Mouse (Mus musculus): Measurements from ENCODE around the gene Mrps2. TPM values are rescaled to one million over a fixed set of nuclear protein-coding genes. Genes with fewer than 3 reads are reported as not detected.
"Not testable (repeated sequence)": the region's sequence is repeated elsewhere in the genome, so short reads cannot be mapped to it uniquely, and the experiment has no call there.

Mrps2 gene
- polyA plus RNA-seq, 1 experiment from 2014 or later = 64.0 TPM

GRCm38 (mm10) chr2:28447315-28447670, 20.6 kb upstream of the Mrps2 start:
- peak overlapping the region; percentile 79 for H3K4me3 ChIP-seq (replicated peaks)
- peaks cover 16% of the 10 kb centered on the region for H3K4me1 ChIP-seq
- peaks cover 28% of the 10 kb centered on the region for H3K36me3 ChIP-seq
- H3K9ac ChIP-seq = peak overlapping the region; percentile 80
- no peaks in the 10 kb centered on the region for H3K9me3 ChIP-seq (replicated peaks)
- H3K4me2 ChIP-seq = peak overlapping the region; percentile 97
- ATAC-seq (replicated peaks; ENCODE audit: low FRiP score) = peak; percentile 35
- WGBS = 8% methylated on average over 11 of the region's 11 CpGs
- H3K27me3 ChIP-seq = no peaks in the 10 kb centered on the region
- H3K27ac ChIP-seq = peak overlapping the region; percentile 82

GRCm38 (mm10) chr2:28451663-28452062, 16.2 kb upstream of the Mrps2 start:
- Histone ChIP-seq H3K27ac (no peak overlapping the region), H3K36me3 (peaks cover 46% of the 10 kb centered on the region), H3K4me2 (no peak overlapping the region), H3K4me1 (peaks cover 9% of the 10 kb centered on the region; the same call in 1 of the 2 replicates), H3K27me3 (no peaks in the 10 kb centered on the region), H3K4me3 (replicated peaks) (no peak overlapping the region), H3K9ac (no peak overlapping the region), H3K9me3 (replicated peaks) (no peaks in the 10 kb centered on the region)
- WGBS = 87% methylated on average over 11 of the region's 11 CpGs
- ATAC-seq (replicated peaks; ENCODE audit: low FRiP score) = no peak

DNA sequence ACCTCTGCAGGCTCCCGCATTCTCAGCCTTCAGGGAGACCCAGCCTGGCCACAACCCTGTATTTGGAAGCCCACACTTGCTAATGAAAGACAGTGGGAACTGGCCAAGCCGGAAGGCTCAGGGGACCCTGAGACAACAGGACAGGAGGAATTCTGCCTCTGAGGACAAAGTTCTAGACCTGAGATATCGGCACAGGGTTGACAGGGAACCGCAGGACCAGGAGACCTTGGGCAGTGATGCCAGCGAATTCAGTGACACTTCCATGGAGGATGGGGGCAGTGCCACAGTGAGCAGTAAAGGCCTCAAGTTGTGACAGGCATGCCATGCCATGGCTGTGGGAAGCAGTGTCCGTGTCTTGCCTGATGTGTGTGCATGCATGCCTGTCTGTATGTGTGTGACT, 14.3 kb upstream of the Mrps2 start:
- Histone ChIP-seq H3K4me2 (no peak overlapping the region), H3K4me1 (no peaks in the 10 kb centered on the region), H3K27me3 (no peaks in the 10 kb centered on the region), H3K9me3 (replicated peaks) (no peaks in the 10 kb centered on the region), H3K36me3 (peaks cover 46% of the 10 kb centered on the region), H3K4me3 (replicated peaks) (no peak overlapping the region), H3K9ac (no peak overlapping the region), H3K27ac (no peak overlapping the region)
- WGBS = 85% methylated on average over 6 of the region's 6 CpGs
- ATAC-seq (replicated peaks; ENCODE audit: low FRiP score) = no peak

DNA sequence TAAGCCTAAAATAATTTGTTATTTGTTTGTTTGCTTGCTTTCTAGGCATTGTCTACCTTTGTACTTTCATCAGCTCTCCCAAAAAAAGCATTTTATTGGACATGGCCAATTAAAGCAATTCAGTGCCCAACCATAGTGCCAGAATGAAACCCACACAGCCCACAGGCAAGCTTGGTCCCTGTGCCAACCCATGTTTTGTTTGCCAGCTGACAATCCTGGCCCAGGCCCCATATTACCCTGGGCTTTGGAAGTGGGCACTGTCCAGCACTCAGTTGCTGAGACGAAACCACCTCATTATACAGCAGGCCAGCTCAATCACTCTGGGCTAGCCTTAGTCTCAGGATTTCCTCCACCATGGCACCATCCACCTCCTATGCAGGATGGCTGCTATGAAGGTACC, 11.2 kb upstream of the Mrps2 start:
- no peak for ATAC-seq (replicated peaks; ENCODE audit: low FRiP score)
- WGBS = 81% methylated on average over 1 of the region's 1 CpGs
- no peak overlapping the region for H3K4me2 ChIP-seq
- no peaks in the 10 kb centered on the region for H3K9me3 ChIP-seq (replicated peaks)
- H3K4me1 ChIP-seq = no peaks in the 10 kb centered on the region
- no peak overlapping the region for H3K9ac ChIP-seq
- no peaks in the 10 kb centered on the region for H3K27me3 ChIP-seq
- no peak overlapping the region for H3K27ac ChIP-seq
- no peak overlapping the region for H3K4me3 ChIP-seq (replicated peaks)
- peaks cover 24% of the 10 kb centered on the region for H3K36me3 ChIP-seq

DNA sequence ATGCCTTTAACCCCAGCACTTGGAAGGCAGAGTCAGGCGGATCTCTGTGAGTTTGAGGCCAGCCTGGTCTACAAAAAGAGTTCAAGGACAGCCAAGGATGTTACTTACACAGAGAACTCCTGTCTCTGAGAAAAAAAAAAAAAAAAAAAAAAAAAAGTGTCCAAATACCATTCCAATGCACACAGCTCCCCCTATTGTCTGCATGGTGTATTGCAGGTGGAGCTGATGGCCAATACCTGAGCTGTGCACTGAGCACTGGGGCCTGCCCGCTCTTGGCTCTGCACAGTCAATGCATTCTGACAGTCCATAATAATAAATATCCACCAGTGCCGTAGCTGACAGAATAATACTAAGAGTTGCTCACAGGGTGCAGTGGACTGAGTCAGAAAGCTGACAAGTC, 3.9 kb upstream of the Mrps2 start:
- H3K9me3 ChIP-seq (replicated peaks) = no peaks in the 10 kb centered on the region
- no peak overlapping the region for H3K9ac ChIP-seq
- H3K4me1 ChIP-seq = peaks cover 19% of the 10 kb centered on the region
- no peak for ATAC-seq (replicated peaks; ENCODE audit: low FRiP score)
- 45% methylated on average over 3 of the region's 3 CpGs for WGBS
- H3K27ac ChIP-seq = no peak overlapping the region
- no peak overlapping the region for H3K4me3 ChIP-seq (replicated peaks)
- peaks cover 12% of the 10 kb centered on the region for H3K27me3 ChIP-seq
- H3K36me3 ChIP-seq = peaks cover under 1% of the 10 kb centered on the region; the same call in 1 of the 2 replicates
- H3K4me2 ChIP-seq = no peak overlapping the region

DNA sequence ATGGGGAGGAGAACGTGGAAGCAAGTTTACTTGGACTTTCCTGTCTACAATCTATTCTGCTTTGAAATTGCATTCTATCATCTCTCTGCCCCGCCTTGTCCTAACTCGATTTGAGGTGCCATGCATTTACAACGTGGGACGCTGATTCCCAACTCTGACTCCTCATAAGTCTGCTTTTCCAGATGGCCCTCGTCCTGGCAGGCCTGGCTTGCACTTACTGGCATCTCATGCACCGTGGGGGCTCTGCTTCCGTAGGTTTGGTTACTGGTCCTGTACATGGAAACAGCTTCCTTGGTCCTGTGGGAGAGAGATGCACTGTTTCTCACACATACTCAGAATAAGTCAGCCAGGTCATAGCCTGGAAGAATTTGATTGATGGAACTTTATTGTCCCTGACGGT, 2.9 kb upstream of the Mrps2 start:
- peaks cover 12% of the 10 kb centered on the region for H3K27me3 ChIP-seq
- peaks cover 20% of the 10 kb centered on the region for H3K4me1 ChIP-seq
- no peak overlapping the region for H3K27ac ChIP-seq
- H3K4me2 ChIP-seq = no peak overlapping the region
- H3K36me3 ChIP-seq = peaks cover 10% of the 10 kb centered on the region
- no peak for ATAC-seq (replicated peaks; ENCODE audit: low FRiP score)
- WGBS = 78% methylated on average over 9 of the region's 9 CpGs
- H3K9ac ChIP-seq = no peak overlapping the region
- H3K9me3 ChIP-seq (replicated peaks) = 0 out of 2 replicates have a peak, but pooled peaks cover 2% of the 10 kb centered on the region
- no peak overlapping the region for H3K4me3 ChIP-seq (replicated peaks)

DNA sequence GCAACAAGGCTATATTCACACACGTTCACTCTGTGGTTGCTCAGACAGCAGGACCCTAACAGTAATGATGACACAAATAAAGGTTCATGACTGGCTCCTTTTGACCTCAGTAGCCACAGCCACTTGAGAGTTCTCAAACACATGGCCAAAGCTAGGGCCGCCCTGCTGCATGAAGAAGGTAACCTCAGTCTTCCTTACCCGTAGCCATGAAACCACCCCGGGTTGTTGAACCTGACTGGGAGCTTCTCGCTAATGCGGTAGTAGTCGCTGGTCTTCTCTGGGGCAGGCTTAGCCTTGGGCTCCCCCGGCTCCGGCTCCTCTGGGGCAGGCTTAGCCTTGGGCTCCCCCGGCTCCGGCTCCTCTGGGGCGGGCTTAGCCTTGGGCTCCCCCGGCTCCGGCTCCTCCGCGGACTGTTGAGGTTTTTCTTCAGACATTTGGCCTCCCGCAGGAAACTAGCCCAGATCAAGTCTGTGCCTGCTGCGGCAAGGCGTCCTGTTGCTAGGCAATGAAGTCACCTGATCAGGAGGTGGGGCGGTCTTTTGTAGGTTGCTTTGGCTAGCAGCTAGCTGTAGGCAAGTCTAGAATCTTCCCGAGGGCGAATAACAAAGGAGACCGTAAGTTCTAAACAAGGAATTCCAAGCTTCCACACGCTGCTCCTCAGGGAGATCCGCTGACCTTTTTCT, 1.9 kb upstream of the Mrps2 start, which contains the start of gene 1700007K13Rik:
1700007K13Rik (minus strand) TSS at position 497 of the 683 bp plus-strand sequence.
- 5% methylated on average over 25 of the region's 25 CpGs for WGBS
- peak; percentile 76 for ATAC-seq (replicated peaks; ENCODE audit: low FRiP score)

GRCm38 (mm10) chr2:28468486-28469225, 790 bp downstream of the Mrps2 start:
- no peak for ATAC-seq (replicated peaks; ENCODE audit: low FRiP score)
- 0 out of 2 replicates have a peak, but pooled peaks cover 13% of the 10 kb centered on the region for H3K9me3 ChIP-seq (replicated peaks)
- peaks cover 20% of the 10 kb centered on the region for H3K4me1 ChIP-seq
- peak overlapping the region; percentile 79 for H3K9ac ChIP-seq
- H3K4me3 ChIP-seq (replicated peaks) = peak overlapping the region; percentile 70
- H3K4me2 ChIP-seq = peak overlapping the region; percentile 71
- H3K36me3 ChIP-seq = peaks cover 44% of the 10 kb centered on the region
- 58% methylated on average over 18 of the region's 18 CpGs for whole genome bisulfite sequencing
- peaks cover 12% of the 10 kb centered on the region for H3K27me3 ChIP-seq
- H3K27ac ChIP-seq = no peak overlapping the region

More for the DNA sequence above, 1.9 kb upstream of the Mrps2 start, which contains the start of gene 1700007K13Rik:
- Histone ChIP-seq H3K4me3 (replicated peaks) (peak within 1 kb of the TSS; percentile 39), H3K4me1 (peaks cover 20% of the 10 kb centered on the region), H3K27me3 (peaks cover 12% of the 10 kb centered on the region), H3K9me3 (replicated peaks) (0 out of 2 replicates have a peak, but pooled peaks cover 2% of the 10 kb centered on the region), H3K27ac (no peak within 1 kb of the TSS), H3K9ac (peak within 1 kb of the TSS; percentile 47; the same call in 1 of the 2 replicates), H3K36me3 (peaks cover 21% of the 10 kb centered on the region), H3K4me2 (peak within 1 kb of the TSS; percentile 77)

DNA sequence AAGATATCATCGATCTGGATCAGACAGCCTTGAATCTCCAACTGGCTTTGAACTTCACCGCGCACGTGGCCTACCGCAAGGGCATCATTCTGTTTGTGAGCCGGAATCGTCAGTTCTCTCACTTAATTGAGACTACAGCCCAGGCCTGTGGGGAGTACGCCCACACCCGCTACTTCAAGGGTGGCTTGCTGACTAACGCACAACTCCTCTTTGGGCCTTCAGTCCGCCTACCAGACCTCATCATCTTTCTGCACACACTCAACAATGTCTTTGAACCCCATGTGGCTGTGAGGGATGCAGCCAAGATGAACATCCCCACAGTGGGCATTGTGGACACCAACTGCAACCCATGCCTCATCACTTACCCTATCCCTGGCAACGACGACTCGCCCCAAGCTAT, 1.6 kb downstream of the Mrps2 start:
- Histone ChIP-seq H3K4me2 (no peak overlapping the region), H3K27ac (no peak overlapping the region), H3K36me3 (peaks cover 44% of the 10 kb centered on the region), H3K27me3 (peaks cover 12% of the 10 kb centered on the region), H3K9ac (no peak overlapping the region), H3K9me3 (replicated peaks) (0 out of 2 replicates have a peak, but pooled peaks cover 13% of the 10 kb centered on the region), H3K4me3 (replicated peaks) (no peak overlapping the region; the same call in 1 of the 2 replicates), H3K4me1 (peaks cover 20% of the 10 kb centered on the region)
- WGBS = 98% methylated on average over 14 of the region's 14 CpGs
- no peak for ATAC-seq (replicated peaks; ENCODE audit: low FRiP score)

GRCm38 (mm10) chr2:28470591-28470990, 2.7 kb downstream of the Mrps2 start:
- peaks cover 3% of the 10 kb centered on the region; the same call in 1 of the 2 replicates for H3K27me3 ChIP-seq
- peaks cover 44% of the 10 kb centered on the region for H3K36me3 ChIP-seq
- no peak for ATAC-seq (replicated peaks; ENCODE audit: low FRiP score)
- H3K4me3 ChIP-seq (replicated peaks) = no peak overlapping the region
- H3K27ac ChIP-seq = no peak overlapping the region
- peaks cover 20% of the 10 kb centered on the region for H3K4me1 ChIP-seq
- WGBS = 86% methylated on average over 2 of the region's 2 CpGs
- H3K9me3 ChIP-seq (replicated peaks) = 0 out of 2 replicates have a peak, but pooled peaks cover 13% of the 10 kb centered on the region
- no peak overlapping the region for H3K9ac ChIP-seq
- H3K4me2 ChIP-seq = no peak overlapping the region

- Histone ChIP-seq H3K4me1 (peaks cover 11% of the 10 kb centered on the region), H3K9me3 (replicated peaks) (0 out of 2 replicates have a peak, but pooled peaks cover 13% of the 10 kb centered on the region), H3K36me3 (peaks cover 44% of the 10 kb centered on the region)
- WGBS = 94% methylated on average over 8 of the region's 8 CpGs
- not testable (repeated sequence) for H3K27ac ChIP-seq; H3K4me2 ChIP-seq; H3K9ac ChIP-seq; H3K4me3 ChIP-seq (replicated peaks); ATAC-seq (replicated peaks; ENCODE audit: low FRiP score); H3K27me3 ChIP-seq
Measured at GRCm38 (mm10) chr2:28472011-28472410, 4.1 kb downstream of the Mrps2 start.

- H3K4me1 ChIP-seq; H3K27me3 ChIP-seq; H3K9me3 ChIP-seq (replicated peaks); H3K4me3 ChIP-seq (replicated peaks); H3K27ac ChIP-seq; H3K9ac ChIP-seq; H3K4me2 ChIP-seq; ATAC-seq (replicated peaks; ENCODE audit: low FRiP score); H3K36me3 ChIP-seq: not testable (repeated sequence)
- 95% methylated on average over 5 of the region's 5 CpGs for WGBS
Measured at GRCm38 (mm10) chr2:28477993-28478392, 10.1 kb downstream of the Mrps2 start.
